In genomic region chr10:85651706-85652105, GRCm38 (mm10) we compare ENCODE assay signal across 8 mouse cellular contexts.
DNase-seq lines count a peak whose midpoint lies in the region; ATAC-seq and TF ChIP-seq lines count a peak whose summit lies in the region.

No protein-coding gene starts in this region.

- 27% methylated on average over 7 of the region's 7 CpGs for WGBS in kidney, embryonic 14.5 days
- WGBS in limb, embryonic 13.5 days = 26% methylated on average over 7 of the region's 7 CpGs

- ATAC-seq in kidney, embryonic 14.5 days (ENCODE audit: low FRiP score, low TSS enrichment) = peak; percentile 75
- ATAC-seq in limb, embryonic 13.5 days (ENCODE audit: low FRiP score, low read depth) = peak; percentile 68; the same call in 1 of the 2 replicates

- H3K79me2 ChIP-seq in C2C12 (ENCODE audit: control insufficient read depth, insufficient read depth) = no peaks in the 10 kb centered on the region

- no peak overlapping the region for H3ac ChIP-seq in C2C12 (ENCODE audit: control insufficient read depth, insufficient read length, low read depth)

- DNase-seq in WW6 (ENCODE audit: low read depth, low spot score) = peak; percentile 53
- DNase-seq in embryo, embryonic 10.5 days (ENCODE audit: low spot score) = peak; percentile 84
- DNase-seq in heart, adult 9 months (ENCODE audit: low spot score in 2 of 2) = peak; percentile 8 to 12
- peak; percentile 65 for DNase-seq in neural tube, embryonic 10.5 days (ENCODE audit: extremely low spot score, low spot score)
- peak; percentile 5 to 65 for DNase-seq in thymus, postnatal 10 days (ENCODE audit: low spot score in 2 of 2)

- no peaks in the 10 kb centered on the region for H3K4me1 ChIP-seq in kidney, embryonic 14.5 days (ENCODE audit: control insufficient read depth, insufficient read depth, low read length)
- peaks cover 13% of the 10 kb centered on the region for H3K4me1 ChIP-seq in limb, embryonic 13.5 days

- H3K9ac ChIP-seq in kidney, embryonic 14.5 days (ENCODE audit: low read depth, low read length) = no peak overlapping the region
- H3K9ac ChIP-seq in limb, embryonic 13.5 days = no peak overlapping the region

- no peaks in the 10 kb centered on the region for H3K79me3 ChIP-seq in C2C12 (ENCODE audit: low read depth)

- H3K4me3 ChIP-seq in C2C12 (ENCODE audit: insufficient read depth, poor library complexity, severe bottlenecking) = no peak overlapping the region
- H3K4me3 ChIP-seq in kidney, embryonic 14.5 days (ENCODE audit: low read length) = no peak overlapping the region
- H3K4me3 ChIP-seq in limb, embryonic 13.5 days = no peak overlapping the region

- H3K27me3 ChIP-seq in C2C12 (ENCODE audit: control insufficient read depth, insufficient read depth, insufficient read length) = no peaks in the 10 kb centered on the region
- H3K27me3 ChIP-seq in kidney, embryonic 14.5 days (ENCODE audit: control insufficient read depth, insufficient read depth, low read length) = no peaks in the 10 kb centered on the region
- H3K27me3 ChIP-seq in limb, embryonic 13.5 days = no peaks in the 10 kb centered on the region

- H3K9me3 ChIP-seq in kidney, embryonic 14.5 days (ENCODE audit: control insufficient read depth, low read length) = no peaks in the 10 kb centered on the region
- H3K9me3 ChIP-seq in limb, embryonic 13.5 days = no peaks in the 10 kb centered on the region

- H3K36me3 ChIP-seq in C2C12 (ENCODE audit: control insufficient read depth, insufficient read depth) = no peaks in the 10 kb centered on the region
- H3K36me3 ChIP-seq in kidney, embryonic 14.5 days (ENCODE audit: control insufficient read depth, insufficient read depth, low read length) = no peaks in the 10 kb centered on the region
- H3K36me3 ChIP-seq in limb, embryonic 13.5 days = peaks cover 7% of the 10 kb centered on the region; the same call in 1 of the 2 replicates

- H3K27ac ChIP-seq in kidney, embryonic 14.5 days (ENCODE audit: low read depth, low read length) = no peak overlapping the region
- no peak overlapping the region for H3K27ac ChIP-seq in limb, embryonic 13.5 days

- peak; percentile 35 for TF ChIP-seq CTCF in C2C12 (IDR thresholded peaks at IDR 0.05; ENCODE audit: control insufficient read depth, insufficient read depth, insufficient read length)

- H3K4me2 ChIP-seq in kidney, embryonic 14.5 days (replicated peaks; ENCODE audit: low read depth, low read length) = no peak overlapping the region
- H3K4me2 ChIP-seq in limb, embryonic 13.5 days (replicated peaks) = peak overlapping the region; percentile 36; the same call in 1 of the 2 replicates

TF ChIP-seq in C2C12, 6 proteins besides CTCF, POLR2A, EP300 and RAD21:
- TF ChIP-seq FOSL1 (IDR thresholded peaks at IDR 0.05; ENCODE audit: insufficient read depth, low read length, poor library complexity, severe bottlenecking) (no peak), MYOD1 (IDR thresholded peaks at IDR 0.05; ENCODE audit: control insufficient read depth, insufficient read length, low read depth) (no peak), MAX (IDR thresholded peaks at IDR 0.05) (peak; percentile 34)

Comparison
In these comparisons a context has a peak if more than half of its experiments do, and no peak if none do; other contexts are left out.
1. DNase-seq: peak in every context shown above with its lines; median percentile 84 in embryo, embryonic 10.5 days; 65 in neural tube, embryonic 10.5 days; 53 in WW6; 35 in thymus, postnatal 10 days; 10 in heart, adult 9 months.